Mouse (Mus musculus) C2C12 (cell line): ENCODE results near the gene Snph. TPM values are rescaled to one million over a fixed set of nuclear protein-coding genes. Genes with fewer than 3 reads are reported as not detected.

Experiments
- H3K27me3 ChIP-seq: one replicate; pipeline ENCODE4 v1.6.1; 2011; ENCODE audit not compliant: control insufficient read depth, insufficient read depth, insufficient read length
- H3K36me3 ChIP-seq: one replicate; pipeline ENCODE4 v1.6.1; 2011; ENCODE audit not compliant: control insufficient read depth, insufficient read depth
- H3K4me3 ChIP-seq: one replicate; pipeline ENCODE4 v1.5.1; 2011; ENCODE audit warnings: mild to moderate bottlenecking, control low read depth; ENCODE audit not compliant: poor library complexity, insufficient read depth, severe bottlenecking
- H3K79me2 ChIP-seq: one replicate; pipeline ENCODE4 v1.6.1; 2011; ENCODE audit not compliant: control insufficient read depth, insufficient read depth
- H3K79me3 ChIP-seq: one replicate; pipeline ENCODE4 v1.6.1; 2011; ENCODE audit warnings: low read depth, control low read depth
- H3ac ChIP-seq: one replicate; pipeline ENCODE3; 2011; ENCODE audit warnings: low read depth; ENCODE audit not compliant: control insufficient read depth, insufficient read length
- CEBPB ChIP-seq: IDR thresholded peaks from one replicate; pipeline ENCODE4 v1.6.1; 2011; ENCODE audit warnings: low read depth, mild to moderate bottlenecking, control low read depth, moderate library complexity
- CTCF ChIP-seq: IDR thresholded peaks from one replicate; pipeline ENCODE4 v1.5.1; 2011; ENCODE audit not compliant: control insufficient read depth, insufficient read depth, insufficient read length
- FOSL1 ChIP-seq: IDR thresholded peaks from one replicate; pipeline ENCODE4 v1.8.0; 2011; ENCODE audit warnings: mild to moderate bottlenecking, low read length; ENCODE audit not compliant: poor library complexity, insufficient read depth, severe bottlenecking
- MAX ChIP-seq: IDR thresholded peaks from one replicate; pipeline ENCODE4 v1.6.1; 2011; ENCODE audit warnings: mild to moderate bottlenecking, control low read depth
- MYOD1 ChIP-seq: IDR thresholded peaks from one replicate; pipeline ENCODE4 v1.6.1; 2011; ENCODE audit warnings: low read depth; ENCODE audit not compliant: control insufficient read depth, insufficient read length
- MYOG ChIP-seq: IDR thresholded peaks from one replicate; pipeline ENCODE4 v1.6.1; 2011; ENCODE audit not compliant: control insufficient read depth, insufficient read length; ENCODE audit errors: extremely low read depth
- USF1 ChIP-seq: IDR thresholded peaks from one replicate; pipeline ENCODE4 v1.6.1; 2011; ENCODE audit warnings: low read depth, mild to moderate bottlenecking, control low read depth, moderate library complexity
- long read RNA-seq, 2 experiments: library from polyadenylated mRNA; unstranded; transcript quantifications; one replicate each; pipeline ENCODE4 v2.0.0; 2019 to 2020
- polyA plus RNA-seq: library from polyadenylated mRNA; unstranded; fragments of >200 nt; fragmentation: generic; extraction: Trizol; gene quantifications from one replicate; pipeline ENCODE4 v1.2.1, GENCODE M21; 2012; ENCODE audit warnings: missing spikeins

Snph gene
- polyA plus RNA-seq = not detected
- long read RNA-seq, experiment 1 = 0 reads
- long read RNA-seq, experiment 2 = 0 reads

GRCm38 (mm10) chr2:151632159-151632814 is at the start of gene Snph:
Gene Snph, minus strand, starts transcription at chr2:151632593.
- H3K27me3 ChIP-seq = peaks cover 45% of the 10 kb centered on the region
- no peak within 1 kb of the TSS for H3ac ChIP-seq
- no peak for TF ChIP-seq CEBPB
- no peak for TF ChIP-seq MYOD1
- no peak for TF ChIP-seq FOSL1
- TF ChIP-seq MYOG = no peak
- TF ChIP-seq CTCF = no peak
- no peak for TF ChIP-seq MAX
- TF ChIP-seq USF1 = no peak
- no peaks in the 10 kb centered on the region for H3K36me3 ChIP-seq
- no peaks in the 10 kb centered on the region for H3K79me3 ChIP-seq
- H3K79me2 ChIP-seq = no peaks in the 10 kb centered on the region
- no peak within 1 kb of the TSS for H3K4me3 ChIP-seq

GRCm38 (mm10) chr2:151676234-151676633 is 43.8 kb upstream of the Snph start:
- H3K79me2 ChIP-seq = no peaks in the 10 kb centered on the region
- no peaks in the 10 kb centered on the region for H3K36me3 ChIP-seq
- no peaks in the 10 kb centered on the region for H3K79me3 ChIP-seq
- H3K4me3 ChIP-seq = no peak overlapping the region
- H3ac ChIP-seq = no peak overlapping the region
- TF ChIP-seq FOSL1 (no peak), USF1 (no peak), CTCF (no peak), MYOG (no peak), CEBPB (no peak), MYOD1 (no peak)
- peaks cover 10% of the 10 kb centered on the region for H3K27me3 ChIP-seq

- no peak overlapping the region for H3ac ChIP-seq
- TF ChIP-seq USF1 (no peak), MYOD1 (no peak), MAX (no peak), CTCF (no peak)
- no peak overlapping the region for H3K4me3 ChIP-seq
- H3K27me3 ChIP-seq = peaks cover 3% of the 10 kb centered on the region
- H3K79me2 ChIP-seq = no peaks in the 10 kb centered on the region
- no peaks in the 10 kb centered on the region for H3K79me3 ChIP-seq
- H3K36me3 ChIP-seq = no peaks in the 10 kb centered on the region
Observed at GRCm38 (mm10) chr2:151670968-151671329, 38.6 kb upstream of the Snph start.

- Histone ChIP-seq H3K27me3 (peaks cover 3% of the 10 kb centered on the region), H3K79me3 (no peaks in the 10 kb centered on the region), H3K79me2 (no peaks in the 10 kb centered on the region), H3K4me3 (no peak overlapping the region), H3K36me3 (no peaks in the 10 kb centered on the region), H3ac (no peak overlapping the region)
- TF ChIP-seq CTCF (no peak), MYOD1 (no peak), MAX (no peak), USF1 (no peak), CEBPB (no peak), FOSL1 (no peak), MYOG (no peak)
Observed at GRCm38 (mm10) chr2:151670026-151670967, 37.9 kb upstream of the Snph start.

GRCm38 (mm10) chr2:151668433-151668832 is 36.0 kb upstream of the Snph start, which contains the start of gene Rad21l:
Gene Rad21l, minus strand, starts transcription at chr2:151668533.
- TF ChIP-seq CEBPB = no peak
- TF ChIP-seq FOSL1 = no peak
- no peak for TF ChIP-seq USF1
- TF ChIP-seq MYOG = no peak
- no peak for TF ChIP-seq MAX
- no peak for TF ChIP-seq MYOD1
- TF ChIP-seq CTCF = no peak
- H3ac ChIP-seq = no peak within 1 kb of the TSS
- no peak within 1 kb of the TSS for H3K4me3 ChIP-seq
- no peaks in the 10 kb centered on the region for H3K79me3 ChIP-seq
- no peaks in the 10 kb centered on the region for H3K79me2 ChIP-seq
- H3K36me3 ChIP-seq = no peaks in the 10 kb centered on the region
- H3K27me3 ChIP-seq = no peaks in the 10 kb centered on the region
